20 mouse cellular contexts compared by ENCODE assay signal in genomic region chr10:13874301-13875037, GRCm38 (mm10). TPM values are rescaled to one million over a fixed set of nuclear protein-coding genes. Genes with fewer than 3 reads are reported as not detected.
DNase-seq lines count a peak whose midpoint lies in the region; ATAC-seq and TF ChIP-seq lines count a peak whose summit lies in the region.
"Had no signal": no experiment of that assay in that cellular context is flagged by ENCODE, and none has a peak within 500 bp of the region (broad histone marks: within the 10 kb centered on the region; RNA-seq: fewer than 3 reads in every experiment).

No protein-coding gene starts in this region.

- H3K4me1 ChIP-seq in kidney, adult 2 months (ENCODE audit: control insufficient read depth, insufficient read depth, low read length): no peaks in the 10 kb centered on the region; the same call in 1 of the 2 replicates
- H3K4me1 ChIP-seq: hindbrain, embryonic 15.5 days; midbrain, embryonic 13.5 days had no signal

- WGBS in kidney, adult 2 months: 85% methylated on average over 10 of the region's 10 CpGs

- intact Hi-C loops in left cerebral cortex, postnatal 4 days (cut with DNase I): no loop called here
- intact Hi-C loops in left cerebral cortex, postnatal 36 days (cut with DNase I): no loop called here

- no peak overlapping the region for H3K27ac ChIP-seq in kidney, adult 2 months (ENCODE audit: insufficient read depth, low read depth, low read length)
- H3K27ac ChIP-seq: embryonic facial prominence, embryonic 15.5 days; gastrocnemius, adult 2 months; hindbrain, embryonic 15.5 days; midbrain, embryonic 13.5 days had no signal

- H3K4me3 ChIP-seq in kidney, adult 2 months (ENCODE audit: insufficient read depth, low read depth, low read length): no peak overlapping the region
- H3K4me3 ChIP-seq: embryonic facial prominence, embryonic 15.5 days; gastrocnemius, adult 2 months; hindbrain, embryonic 15.5 days; midbrain, embryonic 13.5 days; myocyte had no signal

- no peak for TF ChIP-seq POLR2A in kidney, adult 2 months (IDR thresholded peaks at IDR 0.05; ENCODE audit: low read depth, low read length)

- ATAC-seq in erythroblast, adult 5-6 weeks (replicated peaks; ENCODE audit: low FRiP score, poor library complexity, severe bottlenecking): peak; percentile 49
- ATAC-seq in megakaryocyte-erythroid progenitor cell, adult 5-6 weeks (replicated peaks; ENCODE audit: low FRiP score, low TSS enrichment, poor library complexity, severe bottlenecking): peak; percentile 99
- ATAC-seq: forebrain, embryonic 14.5 days; midbrain, embryonic 13.5 days had no signal

- no peaks in the 10 kb centered on the region for H3K27me3 ChIP-seq in kidney, adult 2 months (replicated peaks; ENCODE audit: control insufficient read depth, insufficient read depth, low read length)
- H3K27me3 ChIP-seq: embryonic facial prominence, embryonic 15.5 days; hindbrain, embryonic 15.5 days; midbrain, embryonic 13.5 days had no signal

- DNase-seq in left cerebral cortex, postnatal 4 days: peak; percentile 29
- DNase-seq in left cerebral cortex, postnatal 36 days (ENCODE audit: low spot score in 2 of 2): no peak
- DNase-seq in liver: peak; percentile 61
- DNase-seq in kidney, adult 2 months: no peak
- DNase-seq in cerebellum, adult 8-10 months: no peak
- DNase-seq in urinary bladder, postnatal 4 days (ENCODE audit: low spot score in 2 of 2): no peak
- DNase-seq: cerebellum, adult 11 months; gastrocnemius, adult 2 months; heart, adult 18-20 months; lung, adult 18-20 months; lung, postnatal 4 days; right cerebral cortex, postnatal 14 days had no signal

- TF ChIP-seq CTCF in kidney, adult 2 months (conservative IDR thresholded peaks at IDR 0.05; ENCODE audit: insufficient read depth, insufficient read length, low read depth, low read length): no peak

- H3K36me3 ChIP-seq in kidney, adult 2 months (ENCODE audit: control insufficient read depth, insufficient read depth, low read length): no peaks in the 10 kb centered on the region
- H3K36me3 ChIP-seq: embryonic facial prominence, embryonic 15.5 days; hindbrain, embryonic 15.5 days; midbrain, embryonic 13.5 days had no signal

RNA-seq across cellular contexts. Expression of gene Aig1, which starts 5.7 kb away (rescaled TPM):
- total RNA-seq in left cerebral cortex, postnatal 4 days (2021): 10 to 100 TPM; 62.3 to 66.2 TPM
- 10 to 100 TPM; 61.1 to 64.1 TPM for total RNA-seq in left cerebral cortex, postnatal 36 days (2021)
- total RNA-seq in erythroblast, adult 5-6 weeks (2015; ENCODE audit: low replicate concordance): 3.1 and 10.4 TPM in 2 replicates
- 0.14 and 2.2 TPM in 2 replicates for total RNA-seq in erythroblast, adult 5-6 weeks (2017; ENCODE audit: low replicate concordance)
- total RNA-seq in megakaryocyte-erythroid progenitor cell, adult 5-6 weeks (2014; fragmentation: Nextera tagmentation): 17.8 and 20.2 TPM in 2 replicates
- 7.7 and 18.5 TPM in 2 replicates for total RNA-seq in megakaryocyte-erythroid progenitor cell, adult 5-6 weeks (2017)
- polyA plus RNA-seq in kidney, adult 2 months (2012; rRNA removed): 68.4 and 80.4 TPM in 2 replicates
- total RNA-seq: MEL had no signal

Comparison
In these comparisons a context has a peak if more than half of its experiments do, and no peak if none do; other contexts are left out.
1. DNase-seq: peak in left cerebral cortex, postnatal 4 days (single experiment) and liver (single experiment); none in left cerebral cortex, postnatal 36 days (0 of 2), kidney, adult 2 months (single experiment), cerebellum, adult 8-10 months (single experiment) and urinary bladder, postnatal 4 days (0 of 2).